Mouse (Mus musculus) stomach, postnatal 0 days (tissue): ENCODE results near the gene Cacul1.

Experiments
- CTCF ChIP-seq: IDR thresholded peaks from 2 replicates; pipeline ENCODE4 v1.5.1; 2016; ENCODE audit warnings: antibody characterized with exemption, low read depth, mild to moderate bottlenecking, moderate library complexity
- EP300 ChIP-seq: optimal IDR thresholded peaks from 2 replicates; pipeline ENCODE3; 2016; ENCODE audit warnings: antibody characterized with exemption

DNA sequence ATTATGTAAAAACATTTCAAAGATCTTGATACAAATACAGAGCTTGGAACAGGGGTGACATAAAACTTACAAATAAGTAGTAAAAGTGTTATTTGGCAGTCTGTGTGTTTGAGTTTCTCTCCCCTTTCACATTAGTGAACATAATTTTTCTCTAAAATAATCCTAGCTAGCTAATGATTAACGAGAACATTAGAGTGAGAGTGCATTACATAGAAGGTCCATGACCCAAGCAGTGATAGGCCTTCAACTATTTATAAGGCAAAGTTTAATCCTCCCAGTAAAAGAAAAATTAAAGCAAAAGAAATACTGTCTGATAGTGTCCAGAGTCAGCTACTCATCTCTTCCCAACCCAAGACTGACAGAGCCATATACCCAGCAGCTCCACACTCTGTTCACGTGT lies 48.9 kb downstream of the Cacul1 start:
- no peak for TF ChIP-seq CTCF
- no peak for TF ChIP-seq EP300
